Mouse (Mus musculus) spleen, embryonic (tissue): ENCODE results near the gene Ing4.

Experiments
- CTCF ChIA-PET: fragments of 350-600 bp; sonication (Branson Sonifier 250); formaldehyde crosslinking; loops from one replicate; lab custom pipeline; 2022; lab: Charles Lee

The Ing4 gene

DNA sequence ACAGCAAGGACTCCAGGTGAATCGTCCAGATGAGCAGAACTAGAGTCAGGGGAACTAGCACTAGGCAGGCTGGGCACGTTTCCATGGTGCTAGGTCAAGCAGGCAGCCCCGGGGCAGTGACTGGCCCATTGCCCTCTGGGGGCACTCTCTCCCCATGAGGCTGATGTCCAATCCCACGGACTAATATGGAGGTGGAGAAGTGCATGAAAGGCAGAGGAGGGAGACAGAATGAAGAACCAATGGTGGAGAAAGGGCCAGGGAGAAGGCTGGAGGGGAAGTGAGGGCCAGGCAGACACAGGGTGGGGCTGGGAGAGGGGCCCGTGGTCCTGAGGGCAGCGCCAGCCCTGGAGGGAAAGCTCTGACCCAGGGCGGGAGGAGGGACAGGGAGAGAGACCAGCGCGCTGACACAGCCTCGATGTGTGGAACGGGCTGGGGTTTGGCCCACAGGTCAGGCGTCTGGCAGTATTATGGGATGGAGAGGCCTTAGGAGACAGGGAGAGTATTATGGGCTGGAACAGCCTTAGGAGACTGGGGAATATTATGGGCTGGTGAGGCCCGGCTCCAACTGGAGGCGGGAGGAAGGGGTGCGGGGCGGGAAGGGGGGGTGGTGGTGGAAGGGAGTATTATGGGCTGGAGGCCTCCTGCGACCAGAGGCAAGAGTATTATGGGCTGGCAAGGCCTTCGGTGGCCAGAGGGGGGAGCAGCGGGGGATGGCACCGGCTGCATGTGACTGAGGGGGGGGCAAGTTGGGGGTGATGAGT is 49.2 kb downstream of the Ing4 start:
- CTCF ChIA-PET: interaction anchor here (0.6 to 0.7 kb wide), 2 partner anchors 22 to 91 kb away, joined by 3 to 9 read pairs; no protein-coding TSS in a partner anchor

- CTCF ChIA-PET: interaction anchor here (0.6 to 0.7 kb wide), 2 partner anchors 9 to 92 kb away, joined by 3 to 9 read pairs; no protein-coding TSS in a partner anchor
Observed at GRCm38 (mm10) chr6:125089521-125090321, 50.2 kb downstream of the Ing4 start.

DNA sequence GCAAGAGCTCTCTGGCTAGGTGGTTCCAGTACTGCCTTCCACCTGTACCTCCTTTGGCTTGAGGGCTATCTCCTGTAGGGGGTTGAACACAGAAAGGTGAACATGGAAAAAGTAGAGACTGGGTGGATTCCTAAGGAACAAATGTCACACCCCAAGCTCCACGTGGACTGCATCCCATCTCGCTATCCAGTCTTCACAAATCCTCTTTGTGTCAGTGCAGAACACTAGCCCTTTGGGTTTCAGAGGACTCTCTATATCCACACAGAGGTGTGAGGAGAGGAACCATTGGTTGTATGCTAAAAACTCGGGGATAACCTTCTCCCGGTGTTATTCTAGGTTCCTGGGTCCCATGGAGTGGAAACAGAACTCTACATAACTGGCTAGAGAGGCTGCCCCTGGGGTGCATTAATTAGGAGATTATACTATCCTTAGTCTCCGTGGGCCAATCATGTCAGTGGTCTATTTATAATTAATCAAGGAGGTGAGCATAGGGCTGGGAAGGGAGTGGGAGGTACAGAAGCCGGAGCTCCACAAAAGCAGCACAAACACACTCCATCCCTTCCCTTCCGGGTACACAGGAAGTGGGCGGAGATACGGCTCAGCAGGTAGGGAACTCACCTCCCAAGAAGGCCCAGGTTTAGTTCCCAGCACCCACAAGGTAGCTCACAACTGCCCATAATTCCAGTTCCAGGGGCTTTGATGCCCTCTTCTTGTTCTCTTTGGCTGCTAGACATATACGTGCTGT is 51.0 kb downstream of the Ing4 start:
- CTCF ChIA-PET: interaction anchor here (0.6 to 1.0 kb wide), 2 partner anchors 10 to 43 kb away, joined by 3 read pairs; no protein-coding TSS in a partner anchor

DNA sequence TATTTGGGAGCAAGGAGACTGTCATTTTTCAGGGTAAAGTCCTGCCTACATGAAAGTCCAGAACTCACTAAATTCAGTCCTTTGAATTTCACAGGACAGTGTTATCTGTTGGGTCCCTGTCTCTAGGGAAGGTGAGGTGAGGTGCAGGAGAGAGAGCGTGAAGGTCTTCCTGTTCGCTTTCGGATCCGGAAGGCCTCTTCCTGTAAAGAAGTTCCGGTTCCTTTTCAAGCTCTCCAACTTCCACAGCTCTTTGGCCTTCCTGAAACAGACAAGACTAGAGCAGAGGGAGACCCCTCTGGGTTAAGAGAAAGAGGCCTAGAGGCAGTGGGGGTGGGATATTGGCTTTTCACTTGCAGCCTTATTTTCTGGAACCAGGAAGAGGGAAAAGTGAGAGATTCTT is 52.8 kb downstream of the Ing4 start:
- CTCF ChIA-PET: interaction anchor here (0.6 kb wide), 1 partner anchor 18 kb away, joined by 3 read pairs; no protein-coding TSS in a partner anchor

DNA sequence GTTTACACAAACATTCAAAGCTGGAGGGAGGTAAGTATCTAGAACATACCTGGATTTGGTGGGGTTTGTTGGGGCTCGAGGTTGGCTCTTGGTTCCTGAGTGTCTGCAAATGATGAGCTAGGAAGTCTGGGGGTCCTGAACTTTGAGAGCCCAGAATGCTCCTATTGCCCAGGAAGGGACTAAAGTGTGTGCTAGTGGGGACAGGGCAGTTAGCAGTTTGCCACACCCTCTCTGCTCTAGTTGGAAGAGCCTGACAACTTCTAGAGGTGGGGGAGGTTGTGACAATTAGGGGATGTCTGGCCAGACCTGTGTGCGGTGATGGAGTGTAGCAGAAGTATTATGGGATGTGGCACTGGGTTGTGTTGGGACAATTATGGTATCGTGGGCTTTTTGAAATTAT is 55.3 kb downstream of the Ing4 start:
- CTCF ChIA-PET: no interaction called here

GRCm38 (mm10) chr6:125095391-125096278 is 56.1 kb downstream of the Ing4 start, which contains the start of gene Chd4:
Chd4 (plus strand) TSS chr6:125095981.
- CTCF ChIA-PET: no interaction called here

DNA sequence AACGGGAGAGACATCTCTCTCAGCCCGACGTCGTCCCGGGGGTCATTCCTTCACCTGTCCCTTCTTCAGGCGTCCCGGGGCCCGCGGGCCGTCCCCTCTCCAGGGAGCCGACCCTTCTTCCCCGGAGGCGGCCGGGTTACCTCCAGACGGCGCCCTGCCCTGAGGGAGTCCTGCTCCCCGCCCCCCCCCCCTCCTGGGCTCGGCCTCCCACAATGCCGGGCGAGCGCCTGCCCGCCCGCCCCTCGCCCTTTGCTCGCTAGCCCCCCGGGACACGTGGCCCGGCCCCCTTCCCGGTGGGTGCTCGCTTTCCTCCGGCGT is 56.7 kb downstream of the Ing4 start:
- CTCF ChIA-PET: no interaction called here

- CTCF ChIA-PET: no interaction called here
Observed at GRCm38 (mm10) chr6:125096597-125097345, 57.2 kb downstream of the Ing4 start.

GRCm38 (mm10) chr6:125097346-125097689 is 57.8 kb downstream of the Ing4 start:
- CTCF ChIA-PET: no interaction called here

DNA sequence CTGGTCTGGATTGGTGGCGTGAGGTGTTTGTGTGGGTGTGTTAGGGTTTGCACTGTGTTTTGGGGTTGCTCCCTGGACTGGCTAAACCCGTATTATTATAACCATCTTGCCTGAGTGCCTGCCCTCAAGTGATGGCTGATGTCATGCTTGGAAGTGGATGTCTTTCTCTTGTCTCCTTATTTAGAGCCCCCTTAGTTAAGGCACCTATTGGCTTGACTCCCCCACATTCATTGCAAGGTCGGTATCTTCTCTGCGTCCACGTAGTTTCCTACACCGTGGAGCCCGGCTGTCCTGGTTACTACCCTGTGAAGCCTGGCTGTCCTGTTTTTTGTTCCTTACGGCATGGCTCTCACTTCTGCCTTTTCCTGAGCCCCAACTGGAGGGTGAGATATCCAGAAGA is 58.4 kb downstream of the Ing4 start:
- CTCF ChIA-PET: no interaction called here

- CTCF ChIA-PET: no interaction called here
Observed at GRCm38 (mm10) chr6:125098513-125098912, 59.0 kb downstream of the Ing4 start.
